Mouse (Mus musculus) lung, postnatal 0 days (tissue): ENCODE measurements at regions not wholly inside any gene's neighbourhood (a gene's known extent, or its start where the extent isn't known, plus 50 kb on each side); places are given as distances from the start of the nearest gene placed in this dataset.
"Not testable (repeated sequence)": the region's sequence is repeated elsewhere in the genome, so short reads cannot be mapped to it uniquely, and the experiment has no call there.

Source experiments
- ATAC-seq: fragments of 200-750 bp; cut with Nextera tagmentation; 2 replicates; pipeline ENCODE4 v1.8.0; 2017; ENCODE audit warnings: moderate library complexity
- DNase-seq: peaks from one replicate; pipeline ENCODE4 v3.0.0-alpha.2; 2016; ENCODE audit warnings: low spot score
- H3K27ac ChIP-seq: fragments of 300-500 bp; sonication (generic); 2 replicates; pipeline ENCODE4 v1.5.1; 2014; ENCODE audit warnings: antibody characterized with exemption, mild to moderate bottlenecking, low read length, mixed read lengths
- H3K27me3 ChIP-seq: fragments of 300-500 bp; sonication (generic); replicated peaks from 2 replicates; pipeline ENCODE4 v1.6.1; 2014; ENCODE audit warnings: low read length, mixed read lengths; ENCODE audit not compliant: insufficient read depth
- H3K36me3 ChIP-seq: fragments of 300-500 bp; sonication (generic); 2 replicates; pipeline ENCODE4 v1.6.1; 2014; ENCODE audit warnings: low read length, mixed read lengths; ENCODE audit not compliant: insufficient read depth
- H3K4me1 ChIP-seq: fragments of 300-500 bp; sonication (generic); 2 replicates; pipeline ENCODE4 v1.6.1; 2014; ENCODE audit warnings: antibody characterized with exemption, low read depth, low read length, mixed read lengths; ENCODE audit not compliant: insufficient read depth
- H3K4me2 ChIP-seq: fragments of 300-500 bp; sonication (generic); replicated peaks from 2 replicates; pipeline ENCODE4 v1.6.1; 2014; ENCODE audit warnings: low read depth, mild to moderate bottlenecking, low read length, moderate library complexity, mixed read lengths
- H3K4me3 ChIP-seq: fragments of 300-500 bp; sonication (generic); 2 replicates; pipeline ENCODE4 v1.5.1; 2014; ENCODE audit warnings: low read depth, low read length
- H3K9ac ChIP-seq: fragments of 300-500 bp; sonication (generic); replicated peaks from 2 replicates; pipeline ENCODE4 v1.6.1; 2014; ENCODE audit warnings: low read depth, mild to moderate bottlenecking
- H3K9me3 ChIP-seq: fragments of 300-500 bp; sonication (generic); 2 replicates; pipeline ENCODE4 v1.6.1; 2016; ENCODE audit warnings: low read length, mixed read lengths
- CTCF ChIP-seq: IDR thresholded peaks from 2 replicates; pipeline ENCODE4 v1.5.1; 2016; ENCODE audit warnings: antibody characterized with exemption, mild to moderate bottlenecking
- EP300 ChIP-seq: IDR thresholded peaks from 2 replicates; pipeline ENCODE4 v1.6.1; 2016; ENCODE audit warnings: antibody characterized with exemption, mild to moderate bottlenecking, control low read depth
- WGBS: fragments of 180-500 bp; shearing (Covaris S2); extraction: QIAGEN DNeasy Blood & Tissue Kit; methylation state at CpG from one replicate; pipeline ENCODE4 v1.1.7; 2014; 5-methylcytosine and 5-hydroxymethylcytosine counted together

DNA sequence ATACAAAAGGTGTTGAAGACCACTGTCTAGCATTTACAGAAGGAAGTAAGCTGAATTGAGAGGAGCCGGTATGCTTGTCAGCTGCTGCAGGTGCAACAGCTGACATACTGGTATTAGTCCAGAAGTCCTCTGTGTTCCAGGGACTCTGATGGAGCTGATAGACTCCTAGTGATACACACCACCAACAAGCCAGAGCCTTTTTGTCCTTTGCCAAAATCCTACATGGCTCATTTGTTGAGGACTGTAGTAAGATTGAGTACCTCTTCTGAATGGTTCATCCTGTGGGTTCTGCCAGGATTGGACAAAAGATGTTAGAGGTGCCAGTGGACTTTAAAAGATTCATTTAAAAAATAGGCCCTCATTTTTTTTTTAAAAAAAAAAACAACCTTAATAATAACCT is 129.4 kb upstream of the Tmem185a start:
- Histone ChIP-seq H3K4me3 (no peak overlapping the region), H3K4me1 (no peaks in the 10 kb centered on the region), H3K9me3 (no peaks in the 10 kb centered on the region), H3K27me3 (no peaks in the 10 kb centered on the region), H3K27ac (no peak overlapping the region), H3K9ac (no peak overlapping the region), H3K4me2 (no peak overlapping the region), H3K36me3 (no peaks in the 10 kb centered on the region)
- DNase-seq = no peak
- WGBS = 73% methylated on average over 1 of the region's 1 CpGs
- TF ChIP-seq CTCF (no peak), EP300 (no peak)
- no peak for ATAC-seq

DNA sequence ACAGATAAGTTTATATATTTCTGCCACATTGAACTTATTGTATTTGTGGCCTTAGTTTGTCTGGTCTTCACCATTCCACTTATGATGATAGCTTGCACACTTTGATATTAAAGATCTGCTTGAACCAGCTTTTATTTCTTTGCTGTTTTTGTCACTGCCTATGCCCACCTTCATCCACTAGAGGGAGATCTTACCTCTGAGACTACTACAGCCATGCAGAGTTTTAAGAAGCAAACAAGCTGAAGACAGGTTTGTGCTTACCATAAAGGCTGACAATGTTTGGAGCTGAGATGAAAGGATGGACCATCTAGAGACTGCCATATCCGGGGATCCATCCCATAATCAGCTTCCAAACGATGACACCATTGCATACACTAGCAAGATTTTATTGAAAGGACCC is 105.4 kb upstream of the Tmem185a start:
- DNase-seq = peak; percentile 55
- not testable (repeated sequence) for H3K27ac ChIP-seq, H3K36me3 ChIP-seq, H3K9ac ChIP-seq, H3K4me3 ChIP-seq, H3K9me3 ChIP-seq, H3K27me3 ChIP-seq, ATAC-seq, H3K4me2 ChIP-seq, H3K4me1 ChIP-seq
- TF ChIP-seq CTCF = peak; percentile 80
- 18% methylated on average over 2 of the region's 2 CpGs for WGBS

- H3K27me3 ChIP-seq = no peaks in the 10 kb centered on the region
- H3K4me2 ChIP-seq = no peak overlapping the region
- no peak overlapping the region for H3K27ac ChIP-seq
- H3K36me3 ChIP-seq = no peaks in the 10 kb centered on the region
- WGBS = 37% methylated on average over 1 of the region's 1 CpGs
- DNase-seq (no peak), ATAC-seq (no peak)
- no peak overlapping the region for H3K9ac ChIP-seq
- H3K9me3 ChIP-seq = no peaks in the 10 kb centered on the region
- H3K4me1 ChIP-seq = no peaks in the 10 kb centered on the region
- TF ChIP-seq CTCF (no peak), EP300 (no peak)
- no peak overlapping the region for H3K4me3 ChIP-seq
Observed at GRCm38 (mm10) chrX:70580171-70580570, 103.2 kb upstream of the Tmem185a start.

DNA sequence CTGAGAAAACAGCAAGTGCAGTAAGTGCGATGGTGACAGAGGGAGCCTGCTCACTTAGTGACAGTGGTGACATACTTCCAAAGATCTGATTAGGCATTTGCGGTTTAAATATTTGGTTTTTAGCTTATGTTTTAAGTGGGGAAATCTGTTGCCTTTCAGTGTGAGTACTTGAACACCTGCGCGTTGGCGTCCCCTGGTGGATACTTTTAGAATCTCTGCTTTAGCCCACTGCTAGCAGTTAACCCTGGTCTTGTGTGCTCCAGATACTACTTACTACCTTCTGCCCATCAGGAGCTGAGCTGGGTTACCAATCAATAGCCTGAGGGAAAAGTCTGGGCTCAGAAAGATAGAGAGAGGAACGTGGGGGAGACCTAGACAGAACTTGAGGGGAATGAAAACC is 97.3 kb upstream of the Tmem185a start:
- not testable (repeated sequence) for ATAC-seq, H3K4me2 ChIP-seq, H3K36me3 ChIP-seq, H3K27me3 ChIP-seq, H3K4me1 ChIP-seq, H3K4me3 ChIP-seq, H3K9me3 ChIP-seq, H3K27ac ChIP-seq, H3K9ac ChIP-seq, DNase-seq
- 0% methylated on average over 1 of the region's 6 CpGs for whole genome bisulfite sequencing

- H3K9ac ChIP-seq, H3K27me3 ChIP-seq, H3K36me3 ChIP-seq, DNase-seq, H3K4me1 ChIP-seq, H3K4me2 ChIP-seq, H3K4me3 ChIP-seq, H3K27ac ChIP-seq, H3K9me3 ChIP-seq, ATAC-seq: not testable (repeated sequence)
- WGBS = 63% methylated on average over 3 of the region's 4 CpGs
Observed at GRCm38 (mm10) chrX:70570586-70570985, 93.6 kb upstream of the Tmem185a start.

- H3K27ac ChIP-seq, H3K9ac ChIP-seq, H3K9me3 ChIP-seq, DNase-seq, H3K4me2 ChIP-seq, H3K27me3 ChIP-seq, H3K4me3 ChIP-seq, H3K4me1 ChIP-seq, H3K36me3 ChIP-seq: not testable (repeated sequence)
- TF ChIP-seq CTCF = peak; percentile 22
- 41% methylated on average over 4 of the region's 6 CpGs for WGBS
- ATAC-seq = peak; percentile 44; the same call in 1 of the 2 replicates
Observed at GRCm38 (mm10) chrX:70569339-70569979, 92.5 kb upstream of the Tmem185a start.
